Mouse (Mus musculus) C2C12 (cell line): Measurements from ENCODE around the gene Scrt2.

Experiments
- CTCF ChIP-seq: IDR thresholded peaks from one replicate; pipeline ENCODE4 v1.5.1; 2011; ENCODE audit not compliant: control insufficient read depth, insufficient read depth, insufficient read length
- USF1 ChIP-seq: IDR thresholded peaks from one replicate; pipeline ENCODE4 v1.6.1; 2011; ENCODE audit warnings: low read depth, mild to moderate bottlenecking, control low read depth, moderate library complexity

DNA sequence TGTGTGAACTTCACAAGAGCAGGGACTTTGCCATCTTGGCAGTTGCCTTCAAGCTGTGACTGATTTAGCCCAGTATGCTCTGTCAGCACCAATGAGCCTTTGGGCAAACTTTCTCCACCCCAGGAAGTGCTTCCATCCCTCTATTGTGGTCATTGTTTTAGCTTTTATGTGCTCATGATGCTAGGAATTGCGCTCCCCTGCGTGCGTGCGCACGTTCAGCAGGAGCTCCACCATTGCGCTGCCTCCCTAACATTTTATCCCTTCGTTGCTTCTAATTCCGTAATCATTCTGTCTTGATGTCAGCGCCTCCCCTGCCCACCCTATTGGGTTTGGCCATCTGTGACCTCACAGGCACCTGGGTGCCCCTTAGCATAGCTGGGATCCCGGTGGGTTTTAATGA is 25.3 kb downstream of the Scrt2 start:
- no peak for TF ChIP-seq USF1
- no peak for TF ChIP-seq CTCF
